Mouse (Mus musculus) bone marrow macrophage, adult 2 months (primary cell): ENCODE data around the gene Cep112.

Source experiments
- CTCF ChIP-seq: IDR thresholded peaks from 2 replicates; pipeline ENCODE4 v1.5.1; 2012; ENCODE audit warnings: low read depth, mild to moderate bottlenecking, low read length, moderate library complexity
- POLR2A ChIP-seq: IDR thresholded peaks from 2 replicates; pipeline ENCODE4 v1.6.1; 2012; ENCODE audit warnings: mild to moderate bottlenecking, low read depth, low read length, borderline replicate concordance

DNA sequence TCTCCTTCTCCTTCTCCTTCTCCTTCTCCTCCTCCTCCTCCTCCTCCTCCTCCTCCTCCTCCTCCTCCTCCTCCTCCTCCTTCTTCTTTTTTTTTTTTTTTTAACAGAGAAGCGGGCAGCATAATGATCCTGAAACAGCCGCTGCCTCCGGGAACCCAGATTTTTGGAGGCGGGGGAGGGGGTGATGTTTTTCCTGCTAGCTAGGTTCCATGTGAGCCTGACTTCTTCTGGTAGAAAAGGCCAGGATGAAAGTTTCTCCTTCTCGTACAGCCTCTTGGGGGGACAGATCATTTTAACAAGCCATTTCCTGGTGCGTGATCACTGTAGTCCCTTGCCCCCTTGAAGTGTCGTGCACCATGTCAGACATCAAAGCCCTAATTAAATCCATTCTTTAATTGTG lies 467.4 kb downstream of the Cep112 start:
- TF ChIP-seq POLR2A (no peak), CTCF (no peak)
